Mouse (Mus musculus) neutrophil, adult 5-6 weeks (primary cell): ENCODE data around the gene Timp1. TPM values are rescaled to one million over a fixed set of nuclear protein-coding genes. Genes with fewer than 3 reads are reported as not detected.

ENCODE experiments used
- ATAC-seq: fragments of 151-379, 151-347 bp; 2 replicates; pipeline ENCODE4 v1.8.0; 2017; ENCODE audit warnings: mild to moderate bottlenecking, moderate TSS enrichment; ENCODE audit not compliant: insufficient number of reproducible peaks, poor library complexity, low FRiP score, severe bottlenecking; ENCODE audit errors: extremely low read depth
- total RNA-seq: library from RNA; stranded (forward); fragments of 200-1000 nt; gene quantifications from 2 replicates; pipeline ENCODE4 v1.2.3, GENCODE M21; 2017

Gene Timp1
- total RNA-seq, 1 experiment from 2014 or later: not detected

DNA sequence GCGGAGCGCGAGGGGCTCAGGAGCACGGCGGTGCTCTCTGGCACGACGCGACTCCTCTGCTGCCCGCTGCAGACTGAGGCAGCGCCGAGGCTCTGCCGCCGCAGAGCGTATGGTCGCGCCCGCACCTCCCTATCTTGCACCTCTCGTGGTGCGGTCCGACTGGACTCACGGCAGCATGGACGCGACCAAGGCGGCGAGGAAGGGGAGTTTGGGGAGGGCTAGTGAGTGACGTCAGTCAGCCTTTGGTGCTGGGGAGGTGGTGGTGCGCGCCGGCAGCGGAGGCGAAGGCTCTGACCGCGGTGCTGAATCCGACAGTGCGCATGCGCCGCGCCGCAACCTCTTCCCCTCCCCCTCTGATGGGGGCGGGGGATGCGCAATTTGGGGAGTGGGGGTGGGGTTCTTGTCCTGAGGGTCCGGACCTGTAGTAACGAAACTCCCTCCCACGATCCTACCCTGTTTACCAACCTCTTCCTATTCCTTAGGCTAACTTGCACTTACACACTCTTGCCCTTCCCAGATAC lies 50.9 kb downstream of the Timp1 start, which contains the start of gene Syn1:
TSS of gene Syn1 (minus strand) at position 161 of the 521 bp plus-strand sequence.
- peak; percentile 99 for ATAC-seq

DNA sequence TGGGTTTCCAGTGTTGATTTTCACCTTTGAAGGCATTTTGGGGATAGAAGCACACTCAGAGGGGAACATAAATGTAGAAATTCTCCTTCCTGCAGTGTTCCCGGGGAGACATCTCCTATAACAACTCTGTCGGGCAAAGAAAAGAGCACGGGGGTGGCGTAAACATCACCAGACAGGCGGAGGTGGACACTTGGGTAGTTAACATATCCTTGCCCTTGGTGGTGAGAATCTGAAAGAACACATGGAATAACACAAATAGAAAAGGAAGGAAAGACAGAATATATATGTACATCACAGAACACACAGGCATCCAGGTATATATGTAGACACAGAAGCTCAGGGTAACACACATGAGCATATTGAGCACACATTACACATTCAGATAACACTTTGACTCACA lies 51.4 kb downstream of the Timp1 start:
- no peak for ATAC-seq

DNA sequence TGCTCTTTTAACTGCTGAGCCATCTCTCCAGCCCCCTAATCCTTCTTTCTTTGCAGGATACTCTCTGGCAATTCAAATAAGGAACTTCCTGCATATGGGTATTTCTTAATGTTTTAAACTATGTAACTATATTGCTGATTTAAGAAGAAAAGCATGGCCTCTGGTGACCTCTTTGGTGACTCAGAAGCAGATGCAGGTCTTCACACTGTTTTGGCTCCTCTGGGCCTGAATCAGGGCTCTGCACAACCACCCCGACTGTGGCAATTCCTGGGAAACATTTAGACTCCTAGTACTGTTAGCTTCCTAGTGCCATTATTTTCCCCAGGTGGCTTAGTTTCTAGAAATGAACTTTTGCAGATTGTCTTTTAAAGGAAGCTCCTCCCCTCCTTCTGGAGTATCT lies 53.5 kb downstream of the Timp1 start:
- no peak for ATAC-seq

Other genes starting within 250 kb of the Timp1 start
- 152 and 177 TPM in 2 replicates for gene Uba1, start 211.8 kb upstream of the Timp1 start, total RNA-seq
- 65.8 and 67.2 TPM in 2 replicates for gene Cdk16, start 182.2 kb upstream of the Timp1 start, total RNA-seq
- 16.7 and 20.8 TPM in 2 replicates for gene Usp11, start 166.3 kb upstream of the Timp1 start, total RNA-seq
- 92.4 and 100 TPM in 2 replicates for gene Araf, start 72.4 kb upstream of the Timp1 start, total RNA-seq
- 0.61 and 0.93 TPM in 2 replicates for gene Syn1, start 50.8 kb downstream of the Timp1 start, total RNA-seq
- gene Cfp, start 61.4 kb downstream of the Timp1 start, total RNA-seq: 64.4 and 66.2 TPM in 2 replicates
- 6.1 and 8.1 TPM in 2 replicates for gene Elk1, start 80.4 kb downstream of the Timp1 start, total RNA-seq
- gene Uxt, start 91.9 kb downstream of the Timp1 start, total RNA-seq: 22.8 and 24.4 TPM in 2 replicates
- 31.9 and 36.0 TPM in 2 replicates for gene Zfp182, start 192.2 kb downstream of the Timp1 start, total RNA-seq
- not detected in 2 replicates for gene Spaca5, start 198.2 kb downstream of the Timp1 start, total RNA-seq
- gene Zfp300, start 219.4 kb downstream of the Timp1 start, total RNA-seq: 1.1 and 2.0 TPM in 2 replicates
- gene Ssxa1, start 245.7 kb downstream of the Timp1 start, total RNA-seq: not detected in 2 replicates